Mouse (Mus musculus): ENCODE results near the gene Tcp11x2. TPM values are rescaled to one million over a fixed set of nuclear protein-coding genes. Genes with fewer than 3 reads are reported as not detected.

Gene Tcp11x2
- total RNA-seq (2015) (not detected in 2 replicates), total RNA-seq (2017) (not detected in 2 replicates)

DNA sequence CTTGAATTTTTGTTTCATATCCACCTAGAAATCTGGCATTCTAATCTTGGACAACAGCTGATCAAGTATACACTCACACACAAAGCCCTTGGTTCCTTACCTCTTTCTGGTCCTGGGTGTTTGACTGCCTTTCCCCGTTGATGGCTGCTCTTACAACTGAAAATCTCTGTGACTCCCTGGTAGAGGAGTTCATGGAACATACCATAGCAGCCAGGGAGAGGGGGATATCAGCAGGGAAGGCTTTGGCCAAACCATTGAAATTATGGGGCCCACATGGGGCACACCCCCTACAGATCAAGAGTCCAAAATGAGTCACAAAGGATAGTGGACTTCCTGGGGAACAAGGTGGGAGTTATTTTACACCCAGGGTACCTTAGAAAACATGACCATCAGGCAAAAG, at the start of gene Tcp11x2:
Tcp11x2 (minus strand) TSS at position 158 of the 400 bp plus-strand sequence.
- ATAC-seq (ENCODE audit: poor library complexity, severe bottlenecking) = no peak

DNA sequence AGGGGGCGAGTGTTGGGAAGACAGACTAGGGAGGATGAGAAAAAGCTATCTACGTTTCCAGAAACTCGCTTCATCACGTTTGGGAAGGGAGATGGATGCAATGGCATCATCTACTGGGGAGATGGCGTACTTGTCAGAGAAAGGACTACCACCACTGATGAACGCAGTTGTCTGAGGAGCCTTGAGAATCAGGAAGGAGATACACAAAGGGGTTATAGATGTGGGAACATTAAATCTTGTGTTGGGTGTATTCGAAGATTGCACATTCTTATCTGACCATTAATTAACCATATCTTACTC, 49.4 kb upstream of the Tcp11x2 start:
- ATAC-seq (ENCODE audit: poor library complexity, severe bottlenecking) = peak; percentile 22

DNA sequence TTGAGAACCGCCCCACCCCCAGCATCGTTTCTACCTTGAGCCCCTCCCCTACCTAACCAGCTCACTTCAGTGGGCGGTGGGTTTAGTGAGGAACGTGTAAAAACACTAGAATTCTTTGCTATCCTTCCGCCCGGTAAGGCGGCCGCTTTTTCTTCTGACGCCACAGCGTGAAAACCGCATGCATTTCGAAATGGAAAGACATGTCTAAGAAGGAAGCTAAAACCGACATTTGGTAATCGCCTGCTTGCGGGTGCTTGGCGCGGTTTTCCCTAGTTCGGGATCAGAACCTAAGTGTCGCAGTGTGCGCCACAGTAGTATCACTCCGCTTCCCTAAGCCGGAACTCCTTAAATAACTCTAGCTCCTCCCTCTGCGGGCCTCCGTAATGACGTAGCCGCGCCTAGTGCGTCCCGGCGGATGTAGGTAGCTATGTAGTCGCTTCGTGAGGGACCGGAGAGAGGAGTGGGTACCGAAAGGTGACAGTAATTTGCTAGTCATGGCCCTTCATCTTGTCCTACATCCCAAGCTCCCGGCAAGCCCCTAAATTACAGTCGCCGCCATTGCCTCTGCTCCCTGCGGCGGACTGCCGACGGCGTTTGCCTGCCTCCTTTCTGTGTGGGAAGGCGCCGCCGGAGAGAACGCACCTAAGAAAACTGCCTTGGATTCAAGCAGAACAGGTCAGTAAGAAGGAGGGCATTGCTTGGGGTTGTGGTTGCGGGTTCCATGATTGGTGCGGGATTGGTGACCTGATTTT, 48.9 kb upstream of the Tcp11x2 start, which contains the start of the genes Armcx5 and Gprasp1:
Armcx5 (plus strand) TSS at position 430 of the 752 bp plus-strand sequence.
Gprasp1 (plus strand) TSS at position 430 of the 752 bp plus-strand sequence.
- ATAC-seq (ENCODE audit: poor library complexity, severe bottlenecking) = peak; percentile 98

DNA sequence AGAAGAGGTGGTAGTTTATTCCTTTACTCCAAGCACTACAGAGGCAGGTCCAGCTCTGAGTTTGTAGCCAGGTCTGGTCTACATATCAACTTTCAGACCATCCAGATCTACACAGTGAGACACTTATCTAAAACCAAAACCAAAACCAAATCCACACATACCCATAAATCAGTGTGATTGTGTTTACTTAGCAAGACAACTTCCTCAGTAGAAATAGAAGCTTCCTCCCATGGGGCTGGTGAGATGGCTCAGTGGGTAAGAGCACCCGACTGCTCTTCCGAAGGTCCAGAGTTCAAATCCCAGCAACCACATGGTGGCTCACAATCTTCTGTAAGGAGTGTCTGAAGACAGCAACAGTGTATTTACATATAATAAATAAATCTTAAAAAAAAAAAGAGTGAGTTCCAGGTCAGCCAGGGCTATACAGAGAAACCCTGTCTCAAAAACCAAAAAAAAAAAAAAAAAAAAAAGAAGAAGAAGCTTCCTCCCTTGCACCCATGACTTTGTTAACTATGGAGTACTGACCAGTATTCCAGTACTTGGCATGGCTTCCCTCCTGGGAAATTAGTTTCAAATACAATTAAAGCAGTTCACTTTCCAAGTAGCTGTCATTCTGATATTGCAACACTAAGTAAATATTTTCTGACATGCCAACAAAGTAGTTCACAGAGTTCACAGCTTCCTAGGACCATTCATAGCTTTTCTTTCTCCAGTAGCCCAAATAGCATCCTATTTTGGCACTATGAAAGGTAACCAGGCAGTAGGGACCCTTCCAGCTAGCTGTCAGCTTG, 45.3 kb upstream of the Tcp11x2 start:
- ATAC-seq (ENCODE audit: poor library complexity, severe bottlenecking) = no peak

DNA sequence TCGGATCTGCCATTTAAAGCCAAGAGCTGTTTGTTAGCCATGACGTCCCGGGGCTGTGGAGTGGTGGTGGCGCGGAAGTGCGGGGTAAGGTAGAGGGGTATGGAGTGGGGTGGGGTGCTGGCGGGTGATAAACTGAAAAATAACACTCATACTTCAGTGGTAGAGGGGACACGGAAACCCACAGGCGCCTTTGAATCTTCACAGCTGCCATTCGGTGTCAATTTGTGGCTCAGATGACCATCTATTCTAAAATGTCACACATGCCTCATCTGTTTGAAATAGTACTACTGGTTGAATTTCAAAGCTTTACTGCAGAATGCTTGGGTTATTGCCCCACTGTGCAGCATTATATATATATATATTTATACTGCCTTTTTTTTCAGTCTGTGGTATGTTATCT, 31.6 kb upstream of the Tcp11x2 start, which contains the start of gene Tmsb15a:
Tmsb15a (minus strand) TSS at position 101 of the 400 bp plus-strand sequence.
- ATAC-seq (ENCODE audit: poor library complexity, severe bottlenecking) = no peak

DNA sequence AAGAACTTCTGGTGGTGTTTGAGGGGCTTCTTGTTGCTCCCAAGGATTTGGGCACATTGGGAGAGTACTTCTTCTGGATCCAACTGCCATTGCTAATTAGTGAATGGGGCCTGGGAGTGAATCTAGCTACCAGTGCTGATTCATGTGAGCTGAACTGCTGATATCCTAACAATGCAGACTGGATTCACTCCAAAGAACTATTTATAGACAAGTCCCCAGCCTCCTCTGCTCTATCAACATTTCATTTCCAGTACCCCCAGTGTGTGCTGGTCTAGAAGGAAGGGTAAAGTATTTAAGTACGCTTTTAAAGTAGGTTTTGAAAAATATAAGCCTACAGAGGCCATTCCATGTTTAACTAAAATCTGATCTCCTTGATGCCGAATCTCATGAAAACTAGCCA, 19.3 kb upstream of the Tcp11x2 start:
- no peak for ATAC-seq (ENCODE audit: poor library complexity, severe bottlenecking)

DNA sequence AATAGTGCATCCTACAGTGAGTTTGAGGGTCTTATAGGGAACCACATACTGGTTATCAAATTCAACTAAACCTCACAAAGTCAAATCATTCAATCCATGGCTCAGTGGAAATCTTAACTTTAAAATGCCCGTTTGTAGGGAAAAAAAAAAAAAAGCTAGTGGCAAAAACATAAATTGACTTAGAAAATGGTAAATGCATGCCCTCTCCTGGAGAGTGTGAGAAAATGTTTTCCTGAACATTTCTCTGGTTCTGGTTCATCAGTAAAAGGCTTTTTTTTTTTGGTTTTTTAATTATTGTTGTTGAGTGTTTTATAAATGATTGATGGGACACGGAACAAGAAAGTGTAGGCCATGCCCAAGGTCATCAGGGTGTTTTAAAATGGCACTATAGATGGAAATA, 10.8 kb upstream of the Tcp11x2 start:
- ATAC-seq (ENCODE audit: poor library complexity, severe bottlenecking) = no peak

DNA sequence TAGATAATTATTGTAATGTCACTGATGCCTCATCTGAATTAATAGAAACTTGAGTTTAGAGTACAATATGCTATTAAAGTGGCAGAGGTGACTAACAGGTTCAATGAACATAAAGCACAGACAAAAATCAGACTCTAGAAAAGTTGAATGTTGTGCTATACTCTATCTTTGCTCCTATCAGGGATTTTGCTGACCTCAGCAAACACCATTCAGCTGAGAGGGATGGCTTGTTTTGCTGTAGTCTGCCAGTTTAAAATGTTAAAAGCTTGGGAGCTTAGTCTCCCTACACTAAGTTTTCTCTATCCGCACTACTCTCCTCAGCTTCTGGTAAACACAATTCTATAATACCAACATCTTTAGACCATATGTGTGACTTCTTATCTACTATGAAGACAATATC, 9.5 kb upstream of the Tcp11x2 start:
- ATAC-seq (ENCODE audit: poor library complexity, severe bottlenecking) = no peak

DNA sequence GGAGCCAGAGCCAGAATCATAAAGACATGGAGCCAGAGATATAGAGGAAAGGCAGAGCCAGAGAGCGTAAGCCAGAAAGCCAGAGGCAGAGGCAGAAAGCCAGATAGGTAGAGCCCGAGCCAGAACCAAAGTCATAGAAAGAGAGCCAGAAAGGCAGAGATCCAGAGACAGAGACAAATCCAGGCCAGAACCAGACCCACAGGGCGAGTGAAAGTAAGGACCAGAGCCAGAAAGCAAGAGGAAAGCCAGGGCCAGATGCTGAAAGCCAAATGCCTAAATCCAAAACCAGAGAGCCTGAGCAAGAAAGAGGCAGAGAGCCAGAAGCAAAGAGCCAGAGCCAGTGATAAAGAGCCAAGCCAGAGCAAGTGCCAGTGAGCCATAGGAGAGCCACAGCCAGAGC, 5.8 kb downstream of the Tcp11x2 start:
- no peak for ATAC-seq (ENCODE audit: poor library complexity, severe bottlenecking)

DNA sequence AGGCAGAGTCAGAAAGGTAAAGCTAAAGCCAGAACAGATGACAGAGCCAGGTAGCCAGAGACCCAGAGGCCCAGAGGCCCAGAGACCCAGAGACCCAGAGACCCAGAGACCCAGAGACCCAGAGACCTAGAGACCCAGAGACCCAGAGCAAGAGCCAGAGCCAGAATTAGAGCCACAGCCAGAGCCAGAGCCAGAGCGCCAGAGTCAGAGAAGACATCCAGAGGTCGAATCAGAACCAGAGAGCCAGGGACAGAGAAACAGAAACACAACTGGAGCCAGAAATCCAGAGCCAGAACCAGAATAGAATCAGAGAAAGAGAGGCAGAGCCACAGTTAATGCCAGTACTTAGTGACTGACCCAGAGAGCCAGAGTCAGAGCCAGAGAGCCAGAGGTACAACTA, 11.7 kb downstream of the Tcp11x2 start:
- no peak for ATAC-seq (ENCODE audit: poor library complexity, severe bottlenecking)

DNA sequence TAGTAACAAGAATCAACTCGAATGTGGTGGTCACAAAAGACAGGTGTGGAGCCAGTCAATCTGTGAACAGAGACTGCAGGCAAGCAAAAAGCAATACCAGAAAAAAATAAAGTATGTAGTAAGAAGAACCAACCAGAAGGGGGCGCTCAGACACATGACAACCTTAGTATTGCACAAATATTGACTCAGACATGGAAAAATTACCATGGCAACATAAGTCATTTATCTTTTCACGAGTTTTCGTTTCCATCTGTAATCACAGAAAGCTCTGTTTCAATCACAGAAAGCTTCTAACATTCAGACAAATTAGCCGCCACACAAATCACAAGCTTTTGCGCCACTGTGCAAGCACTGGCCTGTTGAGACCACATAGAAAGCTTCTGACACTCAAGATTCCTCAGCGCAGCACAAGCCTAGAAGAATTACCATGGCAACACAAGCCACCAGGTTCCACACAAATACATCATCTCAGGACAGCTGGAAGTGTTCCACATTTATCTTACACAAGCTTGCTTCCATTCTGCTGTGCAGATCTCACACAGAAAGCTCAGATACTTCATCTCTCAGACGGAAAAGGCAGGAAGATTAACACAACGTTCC, 41.3 kb downstream of the Tcp11x2 start:
- ATAC-seq (ENCODE audit: poor library complexity, severe bottlenecking) = no peak

DNA sequence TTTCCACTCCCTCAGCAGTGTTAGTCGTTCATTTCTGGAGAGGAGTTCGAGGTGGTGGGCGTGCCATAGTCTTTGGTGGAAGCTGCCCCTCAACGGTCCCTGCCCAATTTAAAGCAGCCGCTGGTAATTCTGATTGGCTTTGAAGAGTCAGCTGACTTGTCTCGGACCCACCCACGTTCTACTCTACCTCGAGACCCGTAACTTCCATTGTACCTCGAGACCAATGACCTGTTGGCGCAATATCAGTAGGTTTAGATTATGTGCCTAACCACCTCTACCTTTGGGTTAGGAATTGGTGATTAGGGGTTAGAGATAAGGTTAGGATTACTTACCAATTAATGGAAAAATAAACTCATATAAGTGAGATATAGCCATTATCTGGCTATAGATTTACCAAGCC, 66.0 kb downstream of the Tcp11x2 start, which contains the start of gene Prame:
Prame (minus strand) TSS at position 101 of the 400 bp plus-strand sequence.
- ATAC-seq (ENCODE audit: poor library complexity, severe bottlenecking) = no peak

Other genes starting within 250 kb of the Tcp11x2 start
- not detected in 2 replicates for gene AV320801, start 199.2 kb downstream of the Tcp11x2 start, total RNA-seq (2015)
- gene AV320801, start 199.2 kb downstream of the Tcp11x2 start, total RNA-seq (2017) = not detected in 2 replicates
- gene Nxf7, start 95.0 kb downstream of the Tcp11x2 start, total RNA-seq (2015) = 0.23 and 0.51 TPM in 2 replicates
- not detected in 2 replicates for gene Nxf7, start 95.0 kb downstream of the Tcp11x2 start, total RNA-seq (2017)
- gene Prame, start 66.1 kb downstream of the Tcp11x2 start, total RNA-seq (2015) = not detected in 2 replicates
- gene Prame, start 66.1 kb downstream of the Tcp11x2 start, total RNA-seq (2017) = not detected in 2 replicates
- not detected in 2 replicates for gene Tmsb15a, start 31.5 kb upstream of the Tcp11x2 start, total RNA-seq (2015)
- not detected in 2 replicates for gene Tmsb15a, start 31.5 kb upstream of the Tcp11x2 start, total RNA-seq (2017)
- gene Armcx5, start 48.9 kb upstream of the Tcp11x2 start, total RNA-seq (2015) = 7.8 and 9.6 TPM in 2 replicates
- 6.6 and 9.1 TPM in 2 replicates for gene Armcx5, start 48.9 kb upstream of the Tcp11x2 start, total RNA-seq (2017)
- 11.6 and 14.6 TPM in 2 replicates for gene Gprasp1, start 48.9 kb upstream of the Tcp11x2 start, total RNA-seq (2015)
- 20.4 and 23.1 TPM in 2 replicates for gene Gprasp1, start 48.9 kb upstream of the Tcp11x2 start, total RNA-seq (2017)
- gene Bhlhb9, start 103.8 kb upstream of the Tcp11x2 start, total RNA-seq (2015) = 4.1 and 5.0 TPM in 2 replicates
- 3.9 and 4.5 TPM in 2 replicates for gene Bhlhb9, start 103.8 kb upstream of the Tcp11x2 start, total RNA-seq (2017)
- gene Gprasp2, start 145.2 kb upstream of the Tcp11x2 start, total RNA-seq (2015) = not detected in 2 replicates
- 0.07 TPM in 1 of 2 replicates, not detected in the other for gene Gprasp2, start 145.2 kb upstream of the Tcp11x2 start, total RNA-seq (2017)

Data from megakaryocyte, adult 5-6 weeks (primary cell).